Mouse (Mus musculus) heart, postnatal 10 days (tissue): ENCODE data around the gene Sik1. TPM values are rescaled to one million over a fixed set of nuclear protein-coding genes. Genes with fewer than 3 reads are reported as not detected.
A peak's percentile ranks its signal among the peaks of the same experiment; 100 is the strongest.

Source experiments
- DNase-seq, 2 experiments: peaks; one replicate each; pipeline ENCODE4 v3.0.0; 2021
- intact Hi-C: fragments of 180-260 bp; cut with DNase I; formaldehyde crosslinking; loops from one replicate; pipeline ENCODE4 v1.15.1; 2025
- total RNA-seq, 2 experiments: library from RNA; stranded (reverse); gene quantifications; 2 replicates each; pipeline ENCODE4 v1.2.3; 2021

The Sik1 gene
- total RNA-seq, 2 experiments from 2014 or later, result 33.6 to 45.9 TPM

DNA sequence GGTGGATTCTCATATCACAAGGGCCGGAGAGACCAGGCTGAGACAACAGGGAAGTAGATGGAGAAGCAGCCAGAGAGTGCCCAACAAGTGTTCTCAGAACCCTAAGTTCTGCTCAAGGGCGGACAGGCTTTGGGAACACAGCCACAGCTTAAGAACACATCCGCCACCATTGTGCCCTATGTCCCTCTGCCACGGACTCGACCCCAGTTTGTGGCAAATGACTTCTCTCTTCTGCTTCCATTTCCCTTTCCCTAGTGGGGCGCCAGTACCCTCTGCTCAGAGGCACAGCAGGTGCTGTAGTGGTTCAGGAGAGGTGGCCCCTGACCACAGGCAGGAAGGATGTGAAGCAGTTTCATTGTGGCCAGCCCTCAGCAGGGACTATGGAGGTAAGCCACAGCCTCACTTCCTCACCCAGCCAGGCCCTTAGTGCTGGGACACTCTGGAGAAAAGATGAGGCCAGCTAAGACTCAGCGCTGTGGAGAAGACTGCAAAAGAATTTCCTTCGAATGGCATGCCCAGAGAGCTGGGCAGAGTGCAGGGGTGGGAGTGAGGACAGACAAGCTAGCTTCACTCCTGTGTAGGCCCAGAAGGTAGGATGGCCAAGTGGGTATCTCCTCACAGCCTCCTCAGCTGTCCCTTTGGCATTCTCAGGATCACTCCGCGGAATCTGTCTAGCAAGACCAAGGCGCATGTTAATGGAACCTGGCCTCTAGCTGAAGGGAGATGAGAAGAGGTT lies 19.9 kb downstream of the Sik1 start:
- DNase-seq, result no peak

DNA sequence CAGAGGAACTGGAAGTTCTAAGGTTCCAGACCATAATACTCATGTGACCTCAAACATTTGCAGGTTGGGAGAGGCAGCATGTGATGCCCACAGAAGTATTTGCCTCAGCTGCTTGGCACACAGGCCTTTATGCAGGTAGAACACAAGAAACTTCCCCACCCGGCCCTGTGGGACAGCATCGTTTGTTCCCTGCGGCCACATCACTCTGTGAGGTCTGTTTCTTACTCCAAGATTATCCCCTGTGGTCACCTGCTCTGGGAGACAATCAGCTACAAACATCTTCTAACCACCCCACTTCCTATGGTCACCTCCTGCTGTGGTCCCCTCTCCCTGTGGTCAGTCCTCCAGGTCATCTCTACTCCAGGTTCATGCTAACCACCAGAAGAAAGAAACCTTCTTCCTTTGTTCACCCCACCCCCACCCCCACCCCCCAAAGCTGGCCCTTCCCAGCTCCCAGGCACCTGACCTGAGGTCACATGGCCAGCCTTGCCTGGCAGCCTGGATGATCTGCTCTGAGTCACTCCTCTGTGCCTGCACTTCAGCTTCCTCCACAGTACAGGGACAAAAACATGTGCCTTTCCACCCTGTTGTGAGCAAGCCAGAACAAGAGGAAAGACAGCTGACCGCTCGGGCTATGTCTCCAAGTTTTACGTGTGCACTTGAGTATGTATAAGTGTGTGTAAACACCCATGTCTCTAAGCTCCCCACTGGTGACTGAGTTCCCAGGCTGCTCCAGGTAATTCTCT lies 21.1 kb downstream of the Sik1 start:
- DNase-seq, result peak; percentile 76 to 81
- intact Hi-C loops, result no loop called here

More for the DNA sequence above, 19.9 kb downstream of the Sik1 start:
- intact Hi-C loops, result no loop called here

DNA sequence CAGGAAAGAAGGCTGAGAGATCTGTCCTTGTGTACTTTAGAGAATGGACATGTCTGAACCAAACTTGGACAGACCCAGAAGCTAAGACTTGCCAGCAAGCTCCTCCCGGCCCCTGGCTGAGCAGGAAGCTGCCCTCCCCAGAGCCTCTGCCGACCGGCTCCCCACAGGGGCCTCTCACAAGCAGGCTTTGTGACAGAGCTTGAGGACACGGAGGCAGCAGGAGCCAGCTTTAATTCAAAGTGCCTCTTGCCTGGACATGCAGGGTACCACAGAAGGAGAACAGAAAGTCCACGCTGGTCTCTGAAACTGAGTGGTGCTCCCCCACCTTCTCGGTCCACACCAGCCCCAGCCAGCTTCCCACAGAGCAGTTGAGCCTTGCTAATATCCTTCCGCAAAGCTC lies 21.9 kb downstream of the Sik1 start:
- intact Hi-C loops, result no loop called here
- DNase-seq, result peak; percentile 68 to 70

DNA sequence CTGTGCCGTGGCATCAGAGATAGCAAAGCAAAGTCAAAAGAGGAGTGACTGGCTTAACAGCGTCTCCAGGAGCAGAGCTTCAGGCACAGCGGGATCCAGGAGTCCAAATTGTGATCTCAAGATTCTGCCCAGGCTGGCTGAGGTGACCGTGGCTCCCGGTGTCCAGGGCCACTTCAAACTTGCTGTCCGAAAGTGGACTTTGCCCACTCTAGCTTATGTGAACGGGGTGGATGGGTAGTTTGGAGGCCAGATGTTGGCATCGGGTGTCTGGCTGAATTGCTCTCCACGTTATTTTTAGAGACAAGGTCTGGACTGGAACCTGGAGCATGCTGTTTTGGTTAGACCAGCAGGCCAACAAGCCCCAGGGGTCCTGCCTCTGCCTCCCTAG lies 23.0 kb downstream of the Sik1 start:
- intact Hi-C loops, result no loop called here
- no peak for DNase-seq

DNA sequence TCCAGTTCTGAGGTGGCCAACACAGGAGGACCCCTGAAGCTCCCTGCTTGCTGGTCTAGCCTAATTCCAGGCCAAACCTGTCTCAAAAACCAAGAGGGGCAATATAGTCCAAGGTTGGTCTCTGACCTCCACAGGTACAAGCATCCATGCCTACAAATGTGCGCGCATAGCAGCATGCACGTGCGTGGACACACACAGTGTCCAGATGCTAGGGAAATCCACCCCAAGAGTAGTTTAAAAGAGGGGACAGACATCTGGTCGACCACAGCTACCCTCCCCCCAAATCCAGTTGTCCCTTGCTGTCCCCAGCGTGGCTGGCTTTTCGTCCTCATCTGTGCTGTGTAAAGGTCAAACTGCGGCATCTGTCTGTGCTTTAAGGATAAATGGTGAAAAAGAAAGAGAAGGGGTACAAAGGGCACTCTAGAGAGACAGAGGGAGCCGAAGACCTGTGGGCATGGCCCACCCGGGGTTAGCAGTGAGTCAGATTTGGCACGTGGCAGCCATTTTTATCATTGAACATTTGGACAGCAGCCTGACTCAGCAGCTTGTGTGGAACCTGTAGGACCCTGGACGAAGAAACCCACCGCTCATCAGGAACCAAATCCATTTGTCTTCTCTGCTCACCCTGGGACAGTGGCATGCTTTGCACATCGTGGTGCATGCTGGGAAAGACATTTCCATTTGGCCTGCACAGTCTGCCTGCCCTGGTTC lies 23.6 kb downstream of the Sik1 start:
- no peak for DNase-seq
- intact Hi-C loops, result no loop called here

DNA sequence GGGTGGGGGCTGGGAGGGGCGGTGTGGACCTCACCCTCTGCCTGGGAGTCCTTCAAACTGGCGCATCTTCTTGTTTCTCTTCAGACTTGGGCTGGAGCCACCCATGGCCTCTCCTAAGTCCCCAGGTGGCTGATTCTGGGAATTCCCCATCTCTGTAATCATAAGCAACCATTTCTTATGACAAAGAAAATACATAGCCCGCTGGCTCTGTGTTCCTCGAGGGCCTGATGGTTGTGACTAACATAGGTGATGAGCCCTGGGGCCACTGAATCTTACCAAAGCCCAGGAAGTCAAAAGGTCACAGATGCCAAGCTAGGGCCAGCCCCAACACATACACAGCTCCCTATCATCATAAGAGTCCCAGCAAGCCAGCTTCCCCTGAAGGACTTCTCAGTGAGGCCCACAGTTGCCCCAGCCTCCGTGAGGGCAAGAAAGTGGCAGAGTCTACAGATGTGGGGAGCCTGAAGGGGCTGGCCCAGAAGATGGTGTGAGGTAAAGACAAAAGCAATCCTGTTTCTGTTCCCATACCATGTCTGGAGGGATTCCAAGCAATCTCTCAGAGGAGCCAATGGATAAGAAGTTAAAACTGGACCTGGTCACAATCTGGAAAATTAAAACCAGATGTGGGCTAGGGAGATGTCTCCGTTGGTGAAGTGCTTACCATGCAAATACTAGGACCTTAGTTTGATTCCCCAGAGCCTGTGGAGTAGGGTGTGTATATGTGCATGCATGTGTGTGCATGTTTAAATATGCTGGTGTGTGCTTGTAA lies 24.3 kb downstream of the Sik1 start:
- intact Hi-C loops, result no loop called here
- DNase-seq, result no peak

DNA sequence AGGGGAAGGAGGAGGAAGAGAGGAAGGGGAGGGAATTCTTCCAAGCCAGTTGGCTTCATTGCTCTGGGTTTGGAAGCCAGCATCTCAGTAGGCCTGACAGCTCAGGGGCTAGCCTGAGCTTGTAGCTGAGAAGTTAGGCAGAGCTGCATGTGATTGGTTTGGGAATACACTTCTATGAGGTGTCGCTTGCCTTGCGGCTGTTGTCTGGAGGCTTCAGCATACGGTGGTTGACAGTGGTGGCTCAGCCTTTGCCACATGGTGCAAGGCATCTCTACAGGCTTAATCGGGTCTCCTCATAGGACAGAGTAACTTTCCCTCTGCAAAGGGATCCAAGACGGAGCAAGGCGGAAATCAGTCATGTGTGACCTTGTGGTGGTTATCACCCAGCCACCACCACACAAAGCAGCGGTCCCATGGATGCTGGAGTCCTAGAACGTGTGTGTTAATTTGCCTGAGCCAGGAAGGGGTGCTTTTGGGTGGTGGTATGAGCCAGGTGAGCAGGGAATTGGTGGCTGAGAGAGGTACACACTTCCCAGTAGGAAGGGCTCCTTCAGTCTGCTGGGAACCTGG lies 25.0 kb downstream of the Sik1 start:
- DNase-seq, result no peak

DNA sequence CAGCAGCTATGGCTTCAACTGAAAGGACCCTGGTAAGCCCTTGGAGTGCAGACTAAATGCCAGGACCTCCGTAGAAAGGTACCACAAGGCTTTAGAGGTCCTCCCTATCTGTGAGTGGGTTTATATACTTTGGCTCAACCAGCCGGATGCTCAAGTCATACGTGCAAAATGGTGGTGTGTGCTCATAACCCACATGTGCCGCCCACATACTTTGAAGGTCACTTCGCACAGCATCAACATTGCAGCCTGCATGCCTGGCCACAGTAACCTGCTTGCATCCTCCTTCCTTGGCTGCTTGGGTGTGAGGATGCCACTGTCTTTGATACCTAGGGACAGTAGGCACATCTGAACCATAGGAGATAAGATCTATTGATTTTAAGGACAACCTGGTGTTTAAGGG lies 26.7 kb downstream of the Sik1 start:
- DNase-seq, result no peak

More for the DNA sequence above, 25.0 kb downstream of the Sik1 start:
- intact Hi-C loops, result no loop called here

DNA sequence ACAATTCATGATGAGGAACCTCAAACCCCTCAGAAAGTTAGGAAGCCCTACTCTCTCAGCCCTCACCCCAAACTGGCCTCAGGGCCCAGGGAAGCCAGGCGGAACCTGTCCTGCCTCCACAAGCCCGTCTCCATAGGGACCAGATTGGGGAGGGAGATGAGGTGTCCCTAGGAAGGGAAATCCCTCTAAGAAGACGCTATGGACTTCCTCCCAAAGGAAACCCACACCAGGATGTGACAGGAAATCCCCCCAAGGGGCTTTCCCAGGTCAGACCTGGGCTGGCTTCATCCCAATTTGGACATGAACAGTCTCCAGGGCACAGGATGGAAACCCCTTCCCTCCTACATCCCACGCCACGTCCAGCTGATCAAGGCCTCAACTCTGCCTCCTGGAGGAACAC lies 27.5 kb downstream of the Sik1 start:
- peak; percentile 65 to 67 for DNase-seq
- intact Hi-C loops, result no loop called here

More for the DNA sequence above, 26.7 kb downstream of the Sik1 start:
- intact Hi-C loops, result no loop called here

DNA sequence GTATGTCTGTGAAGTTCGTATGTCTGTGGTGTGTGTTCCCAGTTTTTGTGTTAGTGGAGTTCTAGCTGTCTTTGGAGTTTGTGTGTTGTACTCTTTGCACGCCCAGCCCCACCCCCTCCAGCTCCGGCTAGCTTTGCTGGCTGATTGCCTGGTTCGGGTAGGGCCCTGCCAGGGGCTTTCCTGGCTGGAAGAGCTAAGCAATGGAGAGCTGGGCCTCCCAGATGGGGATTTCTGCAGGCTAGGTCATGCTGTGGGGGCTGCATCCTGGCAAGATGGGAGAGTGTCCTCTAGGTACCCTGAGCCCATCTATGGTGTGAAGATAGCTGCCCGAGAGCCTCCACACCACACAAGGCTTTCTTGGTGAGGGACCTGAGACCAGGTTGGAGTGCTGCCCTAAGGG lies 28.4 kb downstream of the Sik1 start:
- intact Hi-C loops, result no loop called here
- DNase-seq, result peak; percentile 91 to 93

DNA sequence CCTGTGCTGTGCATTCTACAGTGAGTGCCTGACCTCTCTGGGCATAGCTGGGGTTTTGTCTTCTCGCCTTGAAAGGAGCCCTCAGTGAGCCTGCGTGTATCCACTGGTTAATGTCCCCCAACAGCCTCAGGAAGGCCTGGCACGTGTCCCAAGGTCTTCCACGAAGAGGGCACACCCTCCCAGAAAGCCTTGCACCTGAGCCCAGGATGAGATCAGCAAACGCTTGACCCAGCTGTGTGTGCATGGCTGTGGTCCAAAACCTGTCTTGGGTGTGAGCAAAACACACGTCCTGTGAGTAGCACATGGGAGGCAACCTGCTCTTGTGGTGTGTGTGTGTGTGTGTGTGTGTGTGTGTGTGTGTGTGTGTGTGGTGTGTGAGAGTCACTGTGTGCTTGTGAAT lies 28.9 kb downstream of the Sik1 start:
- DNase-seq, result peak; percentile 71 to 79
- intact Hi-C loops, result no loop called here

DNA sequence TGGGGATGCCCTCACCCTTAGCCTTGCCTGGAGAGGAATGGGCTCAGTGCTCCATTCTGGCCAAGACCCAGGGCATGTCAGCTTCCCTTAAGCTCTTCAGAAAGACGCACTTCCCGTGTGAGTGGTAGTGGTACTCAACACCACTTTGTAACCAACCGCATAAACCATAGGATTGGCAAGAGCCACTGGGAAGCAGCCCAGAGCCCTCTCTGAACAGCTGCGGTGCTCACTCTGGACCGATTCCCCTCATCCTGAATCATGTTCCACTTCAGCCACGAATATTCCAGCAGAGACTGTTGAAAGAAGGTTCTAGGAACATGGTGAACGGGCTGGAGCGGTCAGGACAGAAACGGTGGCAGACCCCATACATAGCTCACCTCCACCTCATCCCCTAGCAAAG lies 29.9 kb downstream of the Sik1 start:
- DNase-seq, result no peak
- intact Hi-C loops, result no loop called here

DNA sequence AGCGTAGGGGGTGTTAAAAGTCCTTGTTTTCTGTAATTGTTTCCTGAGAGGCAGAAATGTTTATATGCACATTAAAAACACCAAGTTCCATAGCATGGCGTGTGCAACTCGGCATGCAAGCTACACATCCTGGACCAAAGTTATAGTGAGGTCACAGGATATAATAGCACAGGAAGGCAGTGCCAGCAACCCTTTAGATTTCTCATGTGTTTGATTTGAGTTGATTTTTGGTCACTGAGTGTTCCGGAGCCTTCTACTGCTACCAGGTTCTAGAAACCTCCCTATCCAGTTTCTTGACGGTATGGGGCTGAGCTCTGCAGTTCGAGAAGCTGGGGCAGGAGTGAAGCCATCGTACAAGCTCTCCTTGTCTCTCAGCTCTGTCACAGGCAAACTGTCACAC lies 30.8 kb downstream of the Sik1 start:
- intact Hi-C loops, result no loop called here
- DNase-seq, result no peak

DNA sequence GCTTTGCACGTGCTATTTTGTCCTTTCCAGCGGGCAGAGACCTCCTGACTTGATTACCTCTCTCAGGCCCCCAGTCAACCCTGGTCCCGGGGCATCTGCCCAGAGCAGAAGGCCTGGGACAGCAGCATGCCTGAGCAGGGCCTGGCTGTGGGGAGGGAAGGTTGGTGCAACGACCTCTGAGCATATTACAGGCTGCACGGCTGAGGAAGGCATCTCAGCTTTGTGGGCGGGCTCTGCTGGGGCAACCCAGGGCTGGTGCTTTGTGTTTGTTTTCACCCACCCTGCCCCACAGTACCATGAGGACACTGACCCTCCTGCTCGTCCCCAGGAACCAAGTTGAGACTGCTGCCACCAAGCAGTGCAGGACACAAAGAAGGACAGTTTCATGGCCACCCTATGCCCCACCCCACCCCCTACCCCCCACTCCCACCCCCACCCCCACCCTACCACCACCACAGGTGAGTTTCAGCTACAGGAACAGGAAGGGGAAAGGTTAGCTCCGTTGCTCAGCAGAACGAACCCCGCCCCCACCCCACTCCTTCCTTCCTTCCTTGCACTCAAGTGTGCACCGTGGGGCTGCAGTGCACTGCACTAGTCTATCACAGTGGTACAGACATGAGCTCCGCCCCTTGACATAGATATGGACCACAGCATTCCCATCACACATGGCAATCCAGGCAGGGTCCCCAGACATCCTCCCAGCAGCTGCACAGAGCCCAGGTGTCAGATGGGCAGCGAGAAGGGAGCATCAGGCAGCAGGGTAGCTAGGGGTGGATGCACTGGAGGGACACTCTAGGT lies 34.3 kb downstream of the Sik1 start:
- intact Hi-C loops, result no loop called here
- DNase-seq, result no peak

DNA sequence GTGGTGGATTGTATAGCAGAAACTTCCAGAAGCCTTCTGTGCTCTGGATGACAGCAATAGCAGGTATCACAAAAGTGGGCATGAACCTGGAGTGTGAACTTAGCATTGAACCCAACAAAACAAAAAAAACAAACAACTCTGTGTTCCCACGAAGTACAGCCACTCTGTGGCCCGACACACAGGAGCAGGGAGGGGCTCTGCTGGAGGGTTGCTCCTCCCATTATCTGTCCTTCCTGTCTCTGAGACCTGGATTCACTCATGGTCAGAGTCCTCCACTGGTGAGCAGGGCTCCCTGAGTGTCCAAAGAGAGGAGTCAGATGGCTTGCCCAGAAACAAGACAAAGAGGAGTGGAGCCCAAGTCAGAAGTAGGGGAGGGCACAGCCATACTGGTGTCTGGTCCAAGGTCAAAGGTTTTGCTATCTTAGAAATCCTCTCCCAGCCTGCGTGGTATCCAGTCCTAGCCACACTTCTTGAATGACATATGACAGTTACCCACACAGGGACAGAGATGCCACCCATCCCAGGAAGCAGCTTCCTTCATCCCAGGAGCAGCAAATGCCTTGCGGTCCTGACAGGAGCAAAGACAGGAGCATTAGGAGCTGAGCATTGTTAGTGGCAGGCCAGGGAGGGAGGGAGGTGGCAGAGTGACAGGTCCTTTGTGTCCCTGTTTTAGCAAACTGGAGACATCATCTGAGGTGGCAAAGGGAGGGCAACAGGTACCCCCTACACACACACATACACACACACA lies 35.3 kb downstream of the Sik1 start:
- DNase-seq, result no peak
- intact Hi-C loops, result no loop called here

DNA sequence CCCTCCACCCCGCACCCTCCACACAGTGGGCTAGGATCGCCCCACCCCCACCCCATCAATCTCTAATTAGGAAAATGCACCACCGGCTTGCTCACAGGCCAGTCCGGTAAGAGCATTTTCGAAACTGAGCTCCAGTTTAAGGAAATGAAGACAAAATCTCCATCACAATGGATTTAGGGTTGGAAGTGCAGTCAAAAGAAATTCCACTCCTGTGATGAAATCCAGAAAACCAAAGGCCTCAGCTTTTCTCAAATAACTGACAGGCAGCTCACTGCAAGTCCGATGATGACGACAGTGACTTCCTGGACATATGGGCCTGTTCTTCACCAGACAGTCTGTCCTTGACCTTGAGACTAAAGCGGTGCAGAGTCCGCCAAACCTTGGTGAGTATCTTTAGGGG lies 36.2 kb downstream of the Sik1 start:
- intact Hi-C loops, result no loop called here

DNA sequence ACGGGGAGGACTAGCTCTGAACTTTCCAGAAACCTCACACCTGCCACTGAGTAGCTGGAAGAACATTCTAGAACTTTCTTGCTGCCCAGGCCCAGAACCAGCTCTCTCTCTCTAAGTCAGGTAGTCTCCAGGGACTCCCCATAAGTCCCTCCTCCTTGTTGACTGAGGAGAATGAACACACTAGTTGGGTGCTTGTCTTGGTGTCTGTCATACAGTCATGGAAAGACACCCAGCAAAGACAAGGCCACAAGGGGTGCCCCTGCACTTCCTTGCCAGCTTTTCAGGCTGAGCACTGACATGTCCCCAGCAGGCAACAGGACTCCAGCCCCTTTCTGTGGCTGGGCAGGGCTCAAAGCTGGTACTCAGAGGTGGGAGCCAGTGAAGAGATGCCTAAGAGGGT lies 37.8 kb downstream of the Sik1 start:
- intact Hi-C loops, result no loop called here
- no peak for DNase-seq

More for the DNA sequence above, 36.2 kb downstream of the Sik1 start:
- no peak for DNase-seq

DNA sequence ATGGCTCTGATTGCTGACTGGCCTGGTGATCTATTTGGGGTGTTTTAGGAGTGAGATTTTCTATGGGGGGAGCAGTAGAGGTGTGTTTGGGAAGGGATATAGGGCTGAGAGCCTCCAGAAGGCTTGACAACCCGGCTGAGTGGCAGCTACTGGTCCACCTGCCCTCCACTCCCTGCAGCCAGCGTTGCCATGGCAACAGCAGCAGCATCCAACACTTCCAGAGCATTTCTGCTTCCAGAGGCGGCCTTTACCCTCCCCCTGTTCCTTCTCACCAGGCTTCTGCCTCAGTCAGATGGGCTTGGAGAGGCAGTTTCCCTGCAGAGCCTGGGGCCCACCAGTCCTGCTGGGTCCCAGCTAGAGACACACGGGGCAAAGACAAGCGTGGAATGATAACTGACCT lies 38.4 kb downstream of the Sik1 start:
- intact Hi-C loops, result no loop called here
- DNase-seq, result no peak

DNA sequence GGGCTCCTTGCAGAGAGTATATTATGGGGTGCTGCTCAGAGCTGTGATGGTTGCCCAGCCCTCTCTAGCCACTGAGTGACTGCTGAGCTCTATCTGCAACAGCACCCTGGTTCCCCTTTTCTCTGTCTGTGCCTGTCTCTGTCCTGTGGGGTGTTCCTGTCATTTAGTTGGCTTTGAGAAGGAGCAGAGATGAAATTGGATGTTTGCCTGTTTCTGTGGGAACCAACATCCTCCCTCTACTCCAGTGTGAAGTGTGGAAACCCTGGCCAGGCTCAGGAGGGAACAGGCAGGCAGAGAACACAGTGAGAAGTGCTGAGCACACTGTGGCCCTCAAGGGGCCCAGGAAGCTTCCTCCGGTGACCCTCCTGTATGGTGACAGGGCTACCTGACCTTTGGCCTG lies 40.8 kb downstream of the Sik1 start:
- intact Hi-C loops, result no loop called here

More for the DNA sequence above, 40.8 kb downstream of the Sik1 start:
- DNase-seq, result no peak
